Mouse (Mus musculus) limb, embryonic 15.5 days (tissue): ENCODE data around the gene Rpl6. TPM values are rescaled to one million over a fixed set of nuclear protein-coding genes. Genes with fewer than 3 reads are reported as not detected.

Source experiments
- ATAC-seq: fragments of 200-750 bp; cut with Nextera tagmentation; 2 replicates; pipeline ENCODE4 v1.8.0; 2017; ENCODE audit warnings: low read depth, moderate TSS enrichment; ENCODE audit not compliant: insufficient number of reproducible peaks, low FRiP score, low TSS enrichment
- H3K27ac ChIP-seq: fragments of 300-500 bp; sonication (generic); 2 replicates; pipeline ENCODE4 v1.5.1; 2015; ENCODE audit warnings: moderate library complexity, mild to moderate bottlenecking, inconsistent platforms
- H3K27me3 ChIP-seq: fragments of 300-500 bp; sonication (generic); 2 replicates; pipeline ENCODE4 v1.6.1; 2015; ENCODE audit warnings: inconsistent platforms
- H3K36me3 ChIP-seq: fragments of 300-500 bp; sonication (generic); 2 replicates; pipeline ENCODE4 v1.6.1; 2015; ENCODE audit warnings: inconsistent platforms
- H3K4me1 ChIP-seq: fragments of 300-500 bp; sonication (generic); 2 replicates; pipeline ENCODE4 v1.6.1; 2015; ENCODE audit warnings: inconsistent platforms
- H3K4me2 ChIP-seq: fragments of 300-500 bp; sonication (generic); 2 replicates; pipeline ENCODE4 v1.6.1; 2015; ENCODE audit warnings: mild to moderate bottlenecking, inconsistent platforms
- H3K4me3 ChIP-seq: fragments of 300-500 bp; sonication (generic); 2 replicates; pipeline ENCODE4 v1.5.1; 2015; ENCODE audit warnings: mild to moderate bottlenecking, inconsistent platforms
- H3K9ac ChIP-seq: fragments of 300-500 bp; sonication (generic); 2 replicates; pipeline ENCODE4 v1.6.1; 2015; ENCODE audit warnings: inconsistent platforms
- H3K9me3 ChIP-seq: fragments of 300-500 bp; sonication (generic); 2 replicates; pipeline ENCODE4 v1.6.1; 2016; ENCODE audit warnings: inconsistent platforms
- WGBS: fragments of 180-500 bp; shearing (Covaris S2); methylation state at CpG from one replicate; pipeline ENCODE4 v1.1.7; 2015; 5-methylcytosine and 5-hydroxymethylcytosine counted together
- polyA plus RNA-seq: library from polyadenylated mRNA; unstranded; fragments of >200 nt; fragmentation: Nextera tagmentation; extraction: Ambion mirVana; gene quantifications from 2 replicates; pipeline ENCODE4 v1.2.1, GENCODE M21; 2015

Rpl6 gene
- polyA plus RNA-seq, 1 experiment from 2014 or later = 611 TPM

DNA sequence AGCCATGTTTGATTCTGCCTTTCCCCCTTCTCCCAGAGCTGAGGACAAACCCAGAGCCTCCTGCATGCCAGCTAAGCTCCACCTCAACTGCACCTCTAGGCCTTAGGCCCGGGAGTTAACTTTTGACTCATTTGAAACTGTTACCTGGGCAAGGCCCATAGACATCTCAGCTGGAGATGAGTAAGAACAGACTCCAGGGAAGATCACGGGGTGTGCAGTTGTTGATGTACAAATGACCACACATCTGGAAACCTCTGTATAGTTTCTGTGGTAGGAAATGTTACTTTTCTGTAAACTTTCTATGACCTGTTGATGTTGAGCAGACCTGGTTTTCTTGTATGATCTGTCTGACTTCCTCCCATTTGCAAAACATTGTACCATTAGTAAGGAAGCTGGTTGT, 24.9 kb downstream of the Rpl6 start:
- Histone ChIP-seq H3K4me1 (0 out of 2 replicates have a peak, but pooled peaks cover 6% of the 10 kb centered on the region), H3K4me3 (no peak overlapping the region), H3K27me3 (no peaks in the 10 kb centered on the region), H3K9ac (no peak overlapping the region), H3K9me3 (no peaks in the 10 kb centered on the region), H3K36me3 (no peaks in the 10 kb centered on the region), H3K27ac (no peak overlapping the region), H3K4me2 (no peak overlapping the region)
- no peak for ATAC-seq
- 83% methylated on average over 2 of the region's 2 CpGs for WGBS

- no peaks in the 10 kb centered on the region for H3K27me3 ChIP-seq
- H3K9me3 ChIP-seq = no peaks in the 10 kb centered on the region
- no peaks in the 10 kb centered on the region for H3K36me3 ChIP-seq
- no peak overlapping the region for H3K4me3 ChIP-seq
- H3K4me1 ChIP-seq = 0 out of 2 replicates have a peak, but pooled peaks cover 4% of the 10 kb centered on the region
- no peak overlapping the region for H3K27ac ChIP-seq
- H3K4me2 ChIP-seq = no peak overlapping the region
- no peak overlapping the region for H3K9ac ChIP-seq
- ATAC-seq = no peak
- 90% methylated on average over 9 of the region's 9 CpGs for WGBS
These were observed 26.5 kb downstream of the Rpl6 start for GRCm38 (mm10) chr5:121230811-121231210.

DNA sequence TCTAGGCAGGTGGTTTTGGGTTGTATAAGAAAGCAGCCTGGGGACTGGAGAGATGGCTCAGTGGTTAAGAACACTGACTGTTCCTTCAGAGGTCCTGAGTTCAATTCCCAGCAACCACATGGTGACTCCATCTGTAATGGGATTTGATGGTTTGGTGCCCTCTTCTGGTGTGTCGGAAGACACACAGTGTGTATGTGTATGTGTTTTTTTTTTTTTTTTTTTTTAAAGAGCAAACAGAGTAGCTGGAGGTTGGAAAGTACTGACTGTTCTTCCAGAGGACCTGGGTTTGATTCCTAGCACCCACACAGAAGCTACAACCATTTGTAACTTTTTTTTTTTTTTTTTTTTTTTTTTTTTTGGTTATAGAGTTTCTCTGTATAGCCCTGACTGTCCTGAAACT, 28.5 kb downstream of the Rpl6 start:
- Histone ChIP-seq H3K4me1 (no peaks in the 10 kb centered on the region), H3K27ac (no peak overlapping the region), H3K4me2 (no peak overlapping the region), H3K27me3 (no peaks in the 10 kb centered on the region), H3K9ac (no peak overlapping the region), H3K9me3 (no peaks in the 10 kb centered on the region), H3K36me3 (no peaks in the 10 kb centered on the region), H3K4me3 (no peak overlapping the region)
- 100% methylated on average over 1 of the region's 1 CpGs for WGBS
- ATAC-seq = no peak

GRCm38 (mm10) chr5:121233726-121234125, 29.4 kb downstream of the Rpl6 start:
- H3K27ac ChIP-seq = no peak overlapping the region
- no peaks in the 10 kb centered on the region for H3K9me3 ChIP-seq
- ATAC-seq = no peak
- no peaks in the 10 kb centered on the region for H3K36me3 ChIP-seq
- no peaks in the 10 kb centered on the region for H3K27me3 ChIP-seq
- H3K4me1 ChIP-seq = no peaks in the 10 kb centered on the region
- 85% methylated on average over 2 of the region's 2 CpGs for WGBS
- no peak overlapping the region for H3K4me3 ChIP-seq
- H3K4me2 ChIP-seq = no peak overlapping the region
- no peak overlapping the region for H3K9ac ChIP-seq

- no peaks in the 10 kb centered on the region for H3K9me3 ChIP-seq
- no peaks in the 10 kb centered on the region for H3K4me1 ChIP-seq
- WGBS = 74% methylated on average over 5 of the region's 5 CpGs
- H3K27me3 ChIP-seq = no peaks in the 10 kb centered on the region
- no peaks in the 10 kb centered on the region for H3K36me3 ChIP-seq
- no peak overlapping the region for H3K27ac ChIP-seq
- ATAC-seq = no peak
- H3K4me3 ChIP-seq = no peak overlapping the region
- no peak overlapping the region for H3K9ac ChIP-seq
- H3K4me2 ChIP-seq = no peak overlapping the region
These were observed 31.9 kb downstream of the Rpl6 start for GRCm38 (mm10) chr5:121236171-121236570.

GRCm38 (mm10) chr5:121238208-121238607, 33.9 kb downstream of the Rpl6 start:
- WGBS = 69% methylated on average over 2 of the region's 2 CpGs
- ATAC-seq = no peak
- Histone ChIP-seq H3K4me2 (no peak overlapping the region), H3K4me3 (no peak overlapping the region), H3K9ac (no peak overlapping the region), H3K4me1 (no peaks in the 10 kb centered on the region), H3K27me3 (no peaks in the 10 kb centered on the region), H3K9me3 (no peaks in the 10 kb centered on the region), H3K27ac (no peak overlapping the region), H3K36me3 (no peaks in the 10 kb centered on the region)

- Histone ChIP-seq H3K36me3 (no peaks in the 10 kb centered on the region), H3K27me3 (no peaks in the 10 kb centered on the region), H3K9me3 (no peaks in the 10 kb centered on the region), H3K4me2 (no peak overlapping the region), H3K4me3 (no peak overlapping the region), H3K4me1 (no peaks in the 10 kb centered on the region), H3K27ac (no peak overlapping the region), H3K9ac (no peak overlapping the region)
- 70% methylated on average over 5 of the region's 5 CpGs for WGBS
- no peak for ATAC-seq
These were observed 35.6 kb downstream of the Rpl6 start for GRCm38 (mm10) chr5:121239846-121240245.

DNA sequence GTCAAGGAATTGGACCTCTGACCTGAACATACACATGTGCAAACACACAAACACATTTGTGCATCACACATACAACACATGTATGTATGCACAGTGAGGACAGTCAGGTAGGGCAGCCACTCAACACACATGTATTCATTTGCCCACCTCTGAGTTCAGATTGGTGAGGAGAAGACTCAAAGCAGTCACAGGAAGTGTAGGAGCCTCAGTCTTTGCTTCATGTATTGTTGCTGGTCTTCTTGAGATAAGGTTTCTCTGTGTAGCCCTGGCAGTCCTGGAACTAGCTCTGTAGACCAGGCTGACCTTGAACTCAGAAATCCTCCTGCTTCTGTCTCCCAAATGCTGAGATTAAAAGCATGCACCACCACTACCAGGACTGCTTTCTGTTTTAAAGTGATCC, 36.9 kb downstream of the Rpl6 start:
- H3K4me2 ChIP-seq = no peak overlapping the region
- no peak overlapping the region for H3K9ac ChIP-seq
- H3K9me3 ChIP-seq = no peaks in the 10 kb centered on the region
- H3K27me3 ChIP-seq = no peaks in the 10 kb centered on the region
- no peak for ATAC-seq
- H3K4me3 ChIP-seq = no peak overlapping the region
- no peak overlapping the region for H3K27ac ChIP-seq
- H3K4me1 ChIP-seq = no peaks in the 10 kb centered on the region
- no peaks in the 10 kb centered on the region for H3K36me3 ChIP-seq

DNA sequence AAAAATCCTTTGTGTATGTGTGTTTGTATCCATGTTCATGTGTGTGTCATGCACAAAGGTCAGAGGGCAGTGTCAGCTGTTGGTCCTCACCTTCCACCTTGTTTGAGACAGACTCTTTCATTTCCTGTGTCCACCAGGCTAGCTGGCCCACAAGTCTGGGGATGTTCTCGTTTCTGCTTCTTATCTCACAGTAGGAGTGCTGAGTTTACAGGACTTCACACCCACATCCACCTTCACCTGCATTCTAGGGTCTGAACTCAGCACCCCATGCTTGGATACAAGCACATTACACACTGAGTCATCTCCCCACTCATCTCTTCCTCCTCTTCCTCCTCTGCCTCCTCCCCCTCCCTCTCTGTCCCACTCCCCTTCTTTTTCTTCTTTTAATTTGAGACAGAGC, 38.0 kb downstream of the Rpl6 start:
- Histone ChIP-seq H3K27ac (no peak overlapping the region), H3K9ac (no peak overlapping the region), H3K4me3 (no peak overlapping the region), H3K9me3 (no peaks in the 10 kb centered on the region), H3K4me1 (no peaks in the 10 kb centered on the region), H3K4me2 (no peak overlapping the region), H3K36me3 (no peaks in the 10 kb centered on the region), H3K27me3 (no peaks in the 10 kb centered on the region)
- no peak for ATAC-seq
- 31% methylated on average over 1 of the region's 1 CpGs for WGBS

DNA sequence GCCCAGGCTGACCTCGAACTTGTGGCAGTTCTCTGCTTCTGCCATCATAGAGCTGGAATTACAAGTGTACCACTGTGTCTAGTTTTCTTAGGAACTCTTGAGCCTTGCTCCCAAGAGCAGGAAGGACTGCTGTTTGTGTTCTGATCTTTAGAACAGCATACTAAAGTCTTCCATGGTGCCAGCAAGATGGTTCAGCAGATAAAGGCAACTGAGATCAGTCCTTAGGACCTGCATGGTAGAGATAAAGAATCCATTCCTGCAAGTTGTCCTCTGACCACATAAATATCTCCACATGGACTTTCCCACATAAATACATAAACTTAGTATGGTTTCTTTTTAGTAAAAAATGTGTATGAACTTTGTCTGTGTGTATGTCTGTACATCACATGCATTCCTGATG, 38.4 kb downstream of the Rpl6 start:
- Histone ChIP-seq H3K4me1 (no peaks in the 10 kb centered on the region), H3K27me3 (no peaks in the 10 kb centered on the region), H3K9me3 (no peaks in the 10 kb centered on the region), H3K27ac (no peak overlapping the region), H3K4me3 (no peak overlapping the region), H3K9ac (no peak overlapping the region), H3K36me3 (no peaks in the 10 kb centered on the region), H3K4me2 (no peak overlapping the region)
- WGBS = 87% methylated on average over 1 of the region's 1 CpGs
- no peak for ATAC-seq

DNA sequence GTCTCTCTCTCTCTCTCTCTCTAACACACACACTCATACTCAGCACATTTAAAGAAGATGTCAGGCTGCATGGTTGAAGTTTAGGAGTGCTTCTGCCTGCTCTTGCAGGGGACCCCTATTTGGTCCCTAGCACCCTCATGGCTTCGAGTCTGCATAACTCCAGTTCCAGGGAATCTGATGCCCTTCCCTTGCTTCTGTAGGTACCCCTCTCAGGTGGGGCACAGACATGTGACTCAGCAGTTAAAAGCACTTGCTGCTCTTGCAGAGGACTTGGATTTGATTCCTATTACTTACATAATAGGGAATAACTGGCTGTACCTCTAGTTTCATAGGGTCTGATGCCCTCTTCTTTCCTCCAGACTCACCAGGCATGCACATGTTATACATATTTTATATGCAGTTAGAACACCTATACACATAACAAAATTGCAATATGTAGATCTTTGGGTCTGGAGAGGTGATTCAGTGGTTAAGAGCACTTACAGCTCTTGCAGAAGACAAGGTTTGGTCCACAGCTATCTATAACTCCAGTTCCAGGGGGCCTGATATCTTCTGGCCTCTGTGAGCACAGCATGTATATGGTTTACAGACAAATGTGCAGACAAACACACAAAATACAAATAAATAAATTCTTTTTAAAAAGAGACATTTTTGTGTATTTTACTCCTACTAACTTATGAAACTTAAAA, 39.5 kb downstream of the Rpl6 start:
- WGBS = 81% methylated on average over 1 of the region's 1 CpGs
- no peak for ATAC-seq

GRCm38 (mm10) chr5:121244365-121244731, 40.1 kb downstream of the Rpl6 start:
- no peak overlapping the region for H3K27ac ChIP-seq
- no peak overlapping the region for H3K4me3 ChIP-seq
- no peak for ATAC-seq
- H3K4me1 ChIP-seq = no peaks in the 10 kb centered on the region
- no peaks in the 10 kb centered on the region for H3K27me3 ChIP-seq
- H3K4me2 ChIP-seq = no peak overlapping the region
- H3K36me3 ChIP-seq = no peaks in the 10 kb centered on the region
- no peak overlapping the region for H3K9ac ChIP-seq
- WGBS = 90% methylated on average over 5 of the region's 5 CpGs
- no peaks in the 10 kb centered on the region for H3K9me3 ChIP-seq

More for the DNA sequence above, 39.5 kb downstream of the Rpl6 start:
- no peaks in the 10 kb centered on the region for H3K27me3 ChIP-seq
- H3K9me3 ChIP-seq = no peaks in the 10 kb centered on the region
- H3K36me3 ChIP-seq = no peaks in the 10 kb centered on the region
- H3K4me3 ChIP-seq = no peak overlapping the region
- H3K4me2 ChIP-seq = no peak overlapping the region
- H3K27ac ChIP-seq = no peak overlapping the region
- no peak overlapping the region for H3K9ac ChIP-seq
- no peaks in the 10 kb centered on the region for H3K4me1 ChIP-seq

DNA sequence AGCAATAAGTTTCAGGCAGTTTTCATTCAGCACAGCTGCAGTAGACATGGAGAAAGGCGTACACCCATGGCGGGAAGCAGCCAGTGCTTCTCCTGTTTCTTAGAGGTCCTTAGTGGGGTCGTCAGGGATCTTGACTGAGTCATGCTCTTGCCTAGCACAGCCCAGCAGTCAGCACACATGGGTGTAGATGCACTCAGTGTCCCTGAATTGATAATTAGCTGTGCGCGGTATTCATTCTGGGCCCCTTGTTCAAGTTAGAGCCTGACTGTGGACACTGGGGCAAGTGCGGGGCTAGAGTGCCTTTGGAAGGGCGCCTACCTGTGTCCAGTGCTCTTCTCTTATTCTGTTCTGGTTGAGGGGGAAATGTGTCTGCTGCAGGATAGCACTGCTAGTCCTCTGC, 40.9 kb downstream of the Rpl6 start:
- Histone ChIP-seq H3K4me3 (no peak overlapping the region), H3K27ac (no peak overlapping the region), H3K9ac (no peak overlapping the region), H3K4me1 (no peaks in the 10 kb centered on the region), H3K4me2 (no peak overlapping the region), H3K27me3 (no peaks in the 10 kb centered on the region), H3K9me3 (no peaks in the 10 kb centered on the region), H3K36me3 (no peaks in the 10 kb centered on the region)
- no peak for ATAC-seq
- 80% methylated on average over 7 of the region's 7 CpGs for WGBS
